Mouse (Mus musculus) gastrocnemius, adult 2 months (tissue): ENCODE results near the gene Ccdc180. TPM values are rescaled to one million over a fixed set of nuclear protein-coding genes. Genes with fewer than 3 reads are reported as not detected.

Source experiments
- DNase-seq: peaks from one replicate; pipeline ENCODE4 v3.0.0; 2022
- H3K27ac ChIP-seq: fragments of 200-600 bp; 2 replicates; pipeline ENCODE4 v1.8.1; 2022; ENCODE audit warnings: mild to moderate bottlenecking
- H3K4me3 ChIP-seq: fragments of 200-600 bp; 2 replicates; pipeline ENCODE4 v1.8.1; 2022; ENCODE audit warnings: mild to moderate bottlenecking, moderate library complexity
- CTCF ChIP-seq: fragments of 200-600 bp; IDR thresholded peaks from 2 replicates; pipeline ENCODE4 v1.8.1; 2022; ENCODE audit warnings: antibody characterized with exemption, mild to moderate bottlenecking, moderate library complexity
- intact Hi-C: fragments of 180-260 bp; cut with DNase I; formaldehyde crosslinking; loops from one replicate; pipeline ENCODE4 v1.15.1; 2025
- total RNA-seq, 2 experiments: library from RNA; stranded (reverse); gene quantifications; 2 replicates each; pipeline ENCODE4 v1.2.3; 2021

Gene Ccdc180
- total RNA-seq, 2 experiments from 2014 or later = not detected

DNA sequence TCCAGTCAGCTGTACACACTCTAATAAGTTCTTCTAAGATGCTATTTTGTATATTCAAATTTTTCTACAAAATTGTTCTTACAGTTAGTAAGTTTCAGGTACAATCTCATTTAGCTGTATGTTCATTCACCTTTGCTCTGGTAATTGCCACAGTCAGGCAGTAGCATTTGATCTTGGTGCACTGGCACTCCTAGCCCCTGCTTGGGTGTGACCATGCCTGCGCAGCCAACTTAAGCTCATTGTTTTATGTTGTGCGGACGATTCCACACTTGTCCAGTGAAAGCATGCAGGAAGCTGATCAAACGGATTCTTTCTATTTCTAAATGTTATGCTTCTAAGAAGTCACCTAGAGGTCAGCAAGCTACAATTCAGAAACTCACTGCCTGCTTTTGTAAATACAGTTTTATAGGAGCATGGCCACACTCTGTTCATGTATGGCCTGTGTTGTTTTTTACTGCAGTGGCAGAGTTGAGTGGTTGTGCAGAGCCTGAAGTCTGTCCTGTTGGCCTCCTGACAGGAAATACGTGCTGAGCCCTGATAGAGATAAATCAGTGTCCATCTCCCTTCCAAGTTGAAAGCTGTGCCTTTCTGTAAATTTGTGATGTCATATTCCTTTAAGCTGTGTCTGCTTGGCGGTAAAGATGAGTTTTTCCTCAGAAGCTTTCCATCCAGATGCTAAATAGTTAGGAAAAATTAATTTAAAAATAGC, 100.5 kb downstream of the Ccdc180 start:
- intact Hi-C loops = no loop called here
- no peak for TF ChIP-seq CTCF
- H3K4me3 ChIP-seq = no peak overlapping the region
- no peak for DNase-seq
- H3K27ac ChIP-seq = no peak overlapping the region; the same call in 1 of the 2 replicates

GRCm38 (mm10) chr4:45998536-45998935, 108.4 kb downstream of the Ccdc180 start:
- Histone ChIP-seq H3K4me3 (no peak overlapping the region), H3K27ac (no peak overlapping the region)
- DNase-seq = no peak
- TF ChIP-seq CTCF = no peak
- intact Hi-C loops = no loop called here

Other genes with a start within 250 kb of the Ccdc180 start
- gene Aldh1b1, start 91.3 kb upstream of the Ccdc180 start, total RNA-seq = under 1 TPM; 0.23 to 0.95 TPM
- not detected for gene Igfbpl1, start 63.4 kb upstream of the Ccdc180 start, total RNA-seq
- not detected for gene Stra6l, start 41.6 kb upstream of the Ccdc180 start, total RNA-seq
- 1 to 10 TPM; 8.8 to 9.3 TPM for gene Tdrd7, start 75.0 kb downstream of the Ccdc180 start, total RNA-seq
- 100 to 1,000 TPM; 173 to 208 TPM for gene Tmod1, start 148.6 kb downstream of the Ccdc180 start, total RNA-seq
- gene Ncbp1, start 248.3 kb downstream of the Ccdc180 start, total RNA-seq = 10 to 100 TPM; 13.1 to 14.9 TPM
- 10 to 100 TPM in 1 of 2 experiments, 1 to 10 TPM in 1; 9.8 to 11.1 TPM for gene Tstd2, start 248.4 kb downstream of the Ccdc180 start, total RNA-seq